Mouse (Mus musculus) MEL (cell line): Measurements from ENCODE around the gene Gm20388.

Experiments used
- CTCF ChIP-seq, 3 experiments: IDR thresholded peaks in 2 of 3; conservative IDR thresholded peaks in 1 of 3; 2 replicates each; pipeline ENCODE4 v1.5.1; 2011 to 2012; ENCODE audit warnings: low read length in 3 of 3, low read depth in 2 of 3, mild to moderate bottlenecking in 2 of 3, improper control_type of control experiment in 1 of 3, inconsistent platforms in 1 of 3, mixed read lengths in 1 of 3, moderate library complexity in 1 of 3; ENCODE audit not compliant: control insufficient read depth in 1 of 3, insufficient read depth in 1 of 3, poor library complexity in 1 of 3, severe bottlenecking in 1 of 3
- E2F4 ChIP-seq: IDR thresholded peaks from 2 replicates; pipeline ENCODE4 v1.6.1; 2011; ENCODE audit warnings: low read depth, low read length, improper control_type of control experiment, borderline replicate concordance
- EP300 ChIP-seq, 2 experiments: IDR thresholded peaks; 2 replicates each; pipeline ENCODE4 v1.6.1; 2011; ENCODE audit warnings: improper control_type of control experiment in 2 of 2, low read length in 2 of 2, low read depth in 1 of 2, mild to moderate bottlenecking in 1 of 2
- GABPA ChIP-seq: IDR thresholded peaks from 2 replicates; pipeline ENCODE4 v1.6.1; 2012; ENCODE audit warnings: low read depth, mild to moderate bottlenecking, inconsistent platforms, low read length, improper control_type of control experiment, moderate library complexity
- ZMIZ1 ChIP-seq: IDR thresholded peaks from 2 replicates; pipeline ENCODE4 v1.6.1; 2012; ENCODE audit warnings: low read depth, mild to moderate bottlenecking, inconsistent platforms, low read length, improper control_type of control experiment, moderate library complexity

DNA sequence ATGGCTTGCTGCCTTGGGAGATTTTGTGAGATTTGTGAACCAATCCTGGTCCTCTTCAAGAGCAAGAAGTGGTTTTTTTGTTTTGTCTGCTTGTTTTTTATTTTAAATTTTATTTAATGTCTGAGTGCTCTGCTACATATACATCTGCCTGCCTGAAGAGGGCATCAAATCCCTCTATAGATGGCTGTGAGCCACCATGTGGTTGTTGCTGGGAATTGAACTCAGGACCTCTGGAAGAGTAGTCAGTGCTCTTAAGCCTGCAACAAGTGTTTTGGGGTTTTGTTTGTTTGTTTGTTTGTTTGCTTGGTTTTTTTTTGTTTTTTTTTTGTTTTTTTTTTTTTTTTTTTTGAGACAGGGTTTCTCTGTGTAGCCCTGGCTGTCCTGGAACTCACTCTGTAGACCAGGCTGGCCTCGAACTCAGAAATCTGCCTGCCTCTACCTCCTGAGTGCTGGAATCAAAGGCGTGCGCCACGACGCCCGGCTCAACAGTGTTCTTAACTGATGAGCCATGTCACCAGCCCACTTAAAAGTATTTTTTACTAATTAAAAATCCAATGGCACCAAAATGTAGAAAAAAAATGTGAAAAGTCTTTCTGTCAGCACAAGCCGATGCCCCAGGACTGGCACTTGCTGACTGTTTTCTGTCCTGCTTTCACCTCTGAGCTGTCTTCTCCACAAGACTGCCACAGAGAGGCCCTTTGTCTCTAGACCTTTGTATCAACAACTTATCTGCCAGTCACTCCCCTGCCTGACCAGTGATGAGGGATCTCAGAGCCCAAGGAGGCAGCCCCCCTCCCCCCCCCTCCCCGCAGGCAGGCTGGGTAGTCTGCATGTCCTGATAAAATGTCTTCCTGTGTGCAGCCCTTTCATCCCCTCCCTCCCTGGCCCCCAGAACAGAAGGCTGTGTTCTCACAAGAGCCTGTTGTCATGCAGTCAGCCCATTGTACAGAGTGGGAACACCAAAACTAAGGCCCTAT lies 3505.6 kb downstream of the Gm20388 start:
- TF ChIP-seq EP300 (IDR thresholded peaks at IDR 0.05; ENCODE audit: low read depth in 1 of 2, low read length in 2 of 2) (peak; percentile 41 to 68; a peak in 3 of 4 replicates), CTCF (IDR thresholded peaks at IDR 0.05 in 2 of 3, conservative IDR thresholded peaks at IDR 0.05 in 1 of 3; ENCODE audit: control insufficient read depth in 1 of 3, insufficient read depth in 1 of 3, low read depth in 2 of 3, low read length in 3 of 3, poor library complexity in 1 of 3, severe bottlenecking in 1 of 3) (peak; percentile 54 to 92 (median 58)), E2F4 (no peak), GABPA (no peak), ZMIZ1 (no peak)
